Comparison of ENCODE assay signal across 8 mouse cellular contexts in the genomic region with DNA sequence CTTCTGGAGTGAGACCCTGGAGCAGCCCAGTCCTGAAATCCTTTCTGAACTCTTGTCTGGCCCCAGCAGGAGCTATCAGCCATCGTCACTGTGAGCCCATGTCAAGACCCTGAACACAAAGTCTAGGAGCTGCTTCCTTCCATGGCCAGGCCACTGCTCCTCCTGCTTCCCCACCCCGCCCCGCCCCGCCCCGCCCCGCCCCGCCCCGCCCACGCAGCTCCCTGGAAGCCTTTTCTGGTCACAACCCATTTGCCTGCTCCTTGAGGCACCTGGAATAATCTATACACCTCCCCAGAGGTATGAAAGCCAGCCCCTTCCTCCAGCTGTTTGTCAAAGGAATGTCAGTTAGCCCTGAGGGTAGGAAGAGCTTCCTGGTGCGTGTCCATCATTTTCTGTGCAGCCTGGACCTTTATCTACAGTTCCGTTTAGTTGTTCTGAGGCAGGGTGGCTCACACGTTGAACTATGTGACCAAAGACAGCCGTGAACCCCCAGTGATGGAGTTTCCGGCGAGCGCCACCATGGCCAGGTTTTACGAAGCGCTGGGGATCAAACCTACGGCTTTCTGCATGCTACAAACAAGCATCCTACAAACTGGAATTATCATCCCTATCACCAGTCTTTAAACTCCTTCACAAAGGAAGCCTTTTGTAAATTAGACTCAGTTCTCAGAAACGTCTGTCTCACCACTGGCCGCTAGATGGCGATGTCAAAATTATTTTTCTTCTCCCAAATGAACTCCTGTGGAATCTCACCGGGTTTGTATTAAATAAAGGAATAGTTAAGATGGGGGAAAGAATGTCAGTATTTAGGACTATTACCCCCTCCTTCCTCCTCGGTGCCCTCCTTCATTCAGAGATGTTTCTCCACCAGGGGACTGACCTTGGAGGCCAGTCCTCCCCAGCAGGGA. TPM values are rescaled to one million over a fixed set of nuclear protein-coding genes. Genes with fewer than 3 reads are reported as not detected.
DNase-seq lines count a peak whose midpoint lies in the region; ATAC-seq and TF ChIP-seq lines count a peak whose summit lies in the region.
"Not testable (repeated sequence)": the region's sequence is repeated elsewhere in the genome, so short reads cannot be mapped to it uniquely, and the experiment has no call there.

No protein-coding gene starts in this region.

- not testable (repeated sequence) for ATAC-seq in lung, embryonic 15.5 days (ENCODE audit: borderline replicate concordance, extremely low read depth, low FRiP score, low TSS enrichment)

- H3K9ac ChIP-seq in lung, embryonic 15.5 days: not testable (repeated sequence)

- not testable (repeated sequence) for TF ChIP-seq POLR2A in myocyte (IDR thresholded peaks at IDR 0.05; ENCODE audit: insufficient read length, low read depth)

- not testable (repeated sequence) for H3K79me2 ChIP-seq in myocyte (ENCODE audit: control insufficient read depth, insufficient read depth)

- not testable (repeated sequence) for H3K36me3 ChIP-seq in lung, embryonic 15.5 days; myocyte (ENCODE audit: control insufficient read depth, insufficient read depth)

- WGBS in lung, embryonic 15.5 days: 8% methylated on average over 22 of the region's 24 CpGs

- peak; percentile 56 for DNase-seq in R1 (ENCODE audit: low read depth, low spot score)
- peak; percentile 53 for DNase-seq in embryo, embryonic 9.5 days (ENCODE audit: extremely low spot score)
- DNase-seq in heart, adult 11 months: peak; percentile 82
- DNase-seq in hindlimb bud, embryonic 11.5 days (ENCODE audit: extremely low spot score, low read depth, low spot score): peak; percentile 46
- DNase-seq in left cerebral cortex, adult 18-20 months (ENCODE audit: low spot score in 2 of 2): peak; percentile 23 to 54
- DNase-seq in testis, postnatal 10 days (ENCODE audit: low spot score): peak; percentile 57

- H3K4me2 ChIP-seq in lung, embryonic 15.5 days: peak overlapping the region; percentile 45
- peak overlapping the region; percentile 42 for H3K4me2 ChIP-seq in myocyte (ENCODE audit: low read depth)

- H3K27me3 ChIP-seq in lung, embryonic 15.5 days; myocyte (ENCODE audit: control insufficient read depth, insufficient read depth, insufficient read length): not testable (repeated sequence)

- H3K4me3 ChIP-seq in lung, embryonic 15.5 days: 0 out of 2 replicates have a peak overlapping the region, but pooled peaks have one; percentile 11
- H3K4me3 ChIP-seq in myocyte: not testable (repeated sequence)

- not testable (repeated sequence) for H3ac ChIP-seq in myocyte (ENCODE audit: control insufficient read depth, insufficient read length)

- H3K27ac ChIP-seq in lung, embryonic 15.5 days: peak overlapping the region; percentile 44; the same call in 1 of the 2 replicates

- not testable (repeated sequence) for H3K4me1 ChIP-seq in lung, embryonic 15.5 days

- H3K9me3 ChIP-seq in lung, embryonic 15.5 days: not testable (repeated sequence)

RNA-seq across cellular contexts. Expression of gene Cdh5, which starts 10.2 kb away (rescaled TPM):
- 10 to 100 TPM; 10.7 to 12.4 TPM for total RNA-seq in left cerebral cortex, adult 18-20 months (2021)
- polyA plus RNA-seq in lung, embryonic 15.5 days (2015; fragmentation: Nextera tagmentation; extraction: Ambion mirVana): 71.2 and 74.7 TPM in 2 replicates
- polyA plus RNA-seq in myocyte (2012; fragmentation: generic; extraction: Trizol): 0.11 TPM

Comparison
In these comparisons a context has a peak if more than half of its experiments do, and no peak if none do; other contexts are left out.
1. RNA of gene Cdh5, which starts 10.2 kb away (polyA plus RNA-seq): 71.2 to 74.7 TPM in lung, embryonic 15.5 days; 0.11 TPM in myocyte (single experiment); every median in the first group is over 10 times any median in the second.
2. Peak in every context shown above with its lines, with median percentiles within 50 percentile points of each other: DNase-seq.